Mouse (Mus musculus) erythroblast, embryonic 14.5 days (primary cell): ENCODE measurements around the gene Oas1f.

Experiments
- GATA1 ChIP-seq: IDR thresholded peaks from 2 replicates; pipeline ENCODE4 v1.6.1; 2012; ENCODE audit warnings: low read length, inconsistent platforms, mixed read lengths
- TAL1 ChIP-seq: IDR thresholded peaks from 3 replicates; pipeline ENCODE4 v1.6.1; 2012; ENCODE audit warnings: low read length, inconsistent platforms, mixed read lengths

- TF ChIP-seq GATA1 = no peak
- TF ChIP-seq TAL1 = no peak
Observed at GRCm38 (mm10) chr5:120813023-120813422, 34.1 kb upstream of the Oas1f start.
